Mouse (Mus musculus) ES-E14 (cell line): ENCODE data around the gene Ctrl. TPM values are rescaled to one million over a fixed set of nuclear protein-coding genes. Genes with fewer than 3 reads are reported as not detected.

ENCODE experiments used
- DNase-seq: peaks from one replicate; pipeline ENCODE4 v3.0.0-alpha.2; 2013; ENCODE audit warnings: low read depth, low spot score
- H3K27ac ChIP-seq: 2 replicates; pipeline ENCODE4 v1.5.1; 2012; ENCODE audit warnings: low read depth, mild to moderate bottlenecking, low read length, moderate library complexity, mixed read lengths; ENCODE audit not compliant: poor library complexity, insufficient read depth, severe bottlenecking
- H3K36me3 ChIP-seq: 2 replicates; pipeline ENCODE4 v1.6.1; 2012; ENCODE audit warnings: mild to moderate bottlenecking, low read length, moderate library complexity, mixed read lengths; ENCODE audit not compliant: control insufficient read depth, poor library complexity, insufficient read depth, severe bottlenecking
- H3K4me1 ChIP-seq, 2 experiments: fragments of 150-350 bp in 1 of 2; sonication (generic) in 1 of 2; 2 replicates each; pipeline ENCODE4 v1.6.1; 2012; ENCODE audit warnings: low read length in 2 of 2, mild to moderate bottlenecking in 1 of 2, mixed read lengths in 1 of 2; ENCODE audit not compliant: control insufficient read depth in 2 of 2, insufficient read depth in 2 of 2, poor library complexity in 1 of 2
- H3K4me3 ChIP-seq, 2 experiments: fragments of 150-350 bp in 1 of 2; sonication (generic) in 1 of 2; 2 replicates each; pipeline ENCODE4 v1.5.1; 2012; ENCODE audit warnings: low read length in 2 of 2, low read depth in 1 of 2, mild to moderate bottlenecking in 1 of 2, mixed read lengths in 1 of 2; ENCODE audit not compliant: insufficient read depth in 1 of 2, poor library complexity in 1 of 2, severe bottlenecking in 1 of 2
- H3K9ac ChIP-seq: 2 replicates; pipeline ENCODE4 v1.6.1; 2012; ENCODE audit warnings: low read depth, mild to moderate bottlenecking, low read length, mixed read lengths; ENCODE audit not compliant: poor library complexity, insufficient read depth, severe bottlenecking
- H3K9me3 ChIP-seq: fragments of 150-350 bp; sonication (generic); 2 replicates; pipeline ENCODE4 v1.6.1; 2012; ENCODE audit warnings: low read depth, mild to moderate bottlenecking, low read length; ENCODE audit not compliant: control insufficient read depth, insufficient read depth
- CHD2 ChIP-seq: IDR thresholded peaks from 2 replicates; pipeline ENCODE4 v1.6.1; 2014; ENCODE audit warnings: mild to moderate bottlenecking, low read depth, low read length, inconsistent platforms
- HCFC1 ChIP-seq: IDR thresholded peaks from 2 replicates; pipeline ENCODE4 v1.6.1; 2012; ENCODE audit warnings: low read length, inconsistent platforms, borderline replicate concordance; ENCODE audit not compliant: insufficient read depth
- MAFK ChIP-seq: IDR thresholded peaks from 2 replicates; pipeline ENCODE4 v1.6.1; 2014; ENCODE audit warnings: mild to moderate bottlenecking, low read depth, low read length, inconsistent platforms; ENCODE audit not compliant: insufficient read depth
- ZC3H11A ChIP-seq: IDR thresholded peaks from 2 replicates; pipeline ENCODE4 v1.6.1; 2012; ENCODE audit warnings: low read depth, mild to moderate bottlenecking, inconsistent platforms, low read length, borderline replicate concordance
- ZNF384 ChIP-seq: IDR thresholded peaks from 2 replicates; pipeline ENCODE4 v1.6.1; 2012; ENCODE audit warnings: low read depth, low read length, inconsistent platforms
- in situ Hi-C, 2 experiments: fragments of 600-800 bp; cut with MboI; formaldehyde crosslinking; loops; one replicate each; pipeline ENCODE4 v1.15.1; 2025; ENCODE audit warnings: low sequenced_read_pairs in 2 of 2, inconsistent platforms in 1 of 2; ENCODE audit not compliant: unreplicated experiment in 2 of 2
- total RNA-seq: library from RNA; depleted of rRNA; stranded (reverse); fragments of 300-350 nt; gene quantifications from 2 replicates; pipeline ENCODE4 v1.2.3, GENCODE M21; 2012

Gene Ctrl
- total RNA-seq, 1 experiment: 3.6 TPM

DNA sequence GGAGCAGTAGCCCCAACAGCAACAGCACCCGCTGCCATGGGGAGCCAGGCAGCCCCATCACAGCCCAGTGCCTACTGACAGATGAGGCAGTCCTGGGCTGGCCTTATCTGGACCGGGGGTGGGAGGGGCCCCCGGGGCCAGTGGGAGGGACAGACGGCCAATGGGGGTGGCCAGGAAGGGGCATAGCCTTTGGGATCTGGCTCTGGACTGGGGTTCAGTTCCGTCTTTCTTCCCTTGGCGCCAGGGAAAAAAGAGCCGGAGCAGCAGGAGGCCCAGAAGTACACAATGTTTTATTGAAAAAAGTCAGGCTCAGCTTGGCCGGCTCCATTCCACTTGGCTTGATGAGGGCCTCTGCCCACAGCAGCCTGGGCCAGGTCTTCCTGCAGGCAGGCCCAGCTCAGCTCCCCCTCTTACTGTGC, 9.7 kb upstream of the Ctrl start, which contains the start of gene Lcat:
Lcat (minus strand) TSS at position 62 of the 419 bp plus-strand sequence.
- H3K9me3 ChIP-seq: no peaks in the 10 kb centered on the region
- DNase-seq: no peak
- H3K9ac ChIP-seq: no peak within 1 kb of the TSS
- in situ Hi-C loops: no loop called here
- peaks cover 55% of the 10 kb centered on the region for H3K36me3 ChIP-seq
- no peaks in the 10 kb centered on the region for H3K4me1 ChIP-seq
- H3K27ac ChIP-seq: no peak within 1 kb of the TSS
- TF ChIP-seq ZNF384: no peak
- no peak for TF ChIP-seq CHD2
- TF ChIP-seq ZC3H11A: no peak
- no peak for TF ChIP-seq MAFK
- TF ChIP-seq HCFC1: no peak
- H3K4me3 ChIP-seq: no peak within 1 kb of the TSS

DNA sequence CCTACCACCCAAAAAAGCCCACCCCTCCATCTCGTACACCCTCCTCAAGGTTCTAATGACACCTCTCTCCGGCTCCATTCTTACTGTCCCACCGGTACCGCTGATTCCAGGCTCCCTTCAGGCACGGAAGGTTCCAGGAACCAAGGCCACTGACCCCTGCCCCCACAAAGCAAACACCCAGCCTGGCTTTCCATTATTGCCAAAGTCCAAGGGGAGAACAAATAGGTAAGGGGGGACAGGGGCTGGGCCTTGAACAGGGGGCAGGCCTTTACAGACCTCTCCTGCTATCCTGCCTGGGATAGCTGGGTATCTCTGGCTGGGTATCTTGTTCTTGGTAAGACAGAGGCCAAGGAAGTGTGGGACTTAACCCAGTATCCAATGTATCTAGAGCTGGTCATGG, 8.9 kb upstream of the Ctrl start:
- DNase-seq: no peak
- Histone ChIP-seq H3K36me3 (peaks cover 48% of the 10 kb centered on the region), H3K9ac (no peak overlapping the region), H3K4me1 (no peaks in the 10 kb centered on the region; a peak in 1 of 4 replicates), H3K9me3 (no peaks in the 10 kb centered on the region), H3K4me3 (no peak overlapping the region), H3K27ac (no peak overlapping the region)
- in situ Hi-C loops: no loop called here
- TF ChIP-seq HCFC1: no peak
- TF ChIP-seq ZC3H11A: no peak
- no peak for TF ChIP-seq ZNF384
- no peak for TF ChIP-seq MAFK
- TF ChIP-seq CHD2: no peak

GRCm38 (mm10) chr8:105942026-105942425, 8.4 kb upstream of the Ctrl start:
- H3K4me1 ChIP-seq: no peaks in the 10 kb centered on the region; a peak in 1 of 4 replicates

DNA sequence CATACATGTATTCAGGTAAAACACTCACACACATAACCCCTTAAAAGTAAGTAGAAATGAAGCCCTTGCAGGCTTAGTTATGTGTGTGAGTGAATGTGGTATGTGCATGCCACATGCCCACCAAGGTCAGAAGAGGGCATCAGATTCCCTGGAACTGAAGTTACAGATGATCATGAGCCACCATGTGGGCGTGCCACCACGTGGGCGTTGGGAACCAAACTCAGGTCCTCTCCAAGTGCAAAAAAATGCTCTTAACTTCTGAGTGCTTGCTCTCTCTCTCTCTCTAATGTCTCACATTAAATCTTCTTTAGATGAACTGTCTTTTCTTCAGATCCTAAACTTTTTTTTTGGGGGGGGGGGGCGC, 4.6 kb upstream of the Ctrl start, which contains the start of gene Psmb10:
Psmb10 (minus strand) TSS at position 139 of the 364 bp plus-strand sequence.
- Histone ChIP-seq H3K27ac (no peak within 1 kb of the TSS), H3K9me3 (no peaks in the 10 kb centered on the region), H3K36me3 (peaks cover 7% of the 10 kb centered on the region; the same call in 1 of the 2 replicates), H3K4me3 (peak within 1 kb of the TSS; percentile 81 to 96), H3K9ac (peak within 1 kb of the TSS; percentile 69), H3K4me1 (peaks cover 0 to 6% of the 10 kb centered on the region in 2 experiments; a peak in 2 of 4 replicates)
- no peak for TF ChIP-seq ZC3H11A
- no peak for TF ChIP-seq HCFC1
- TF ChIP-seq CHD2: no peak
- TF ChIP-seq ZNF384: no peak
- TF ChIP-seq MAFK: no peak
- in situ Hi-C loops: no loop called here
- DNase-seq: no peak

More at GRCm38 (mm10) chr8:105942026-105942425, 8.4 kb upstream of the Ctrl start:
- no peak overlapping the region for H3K4me3 ChIP-seq
- H3K9ac ChIP-seq: no peak overlapping the region
- H3K36me3 ChIP-seq: peaks cover 43% of the 10 kb centered on the region
- H3K9me3 ChIP-seq: no peaks in the 10 kb centered on the region
- H3K27ac ChIP-seq: no peak overlapping the region
- in situ Hi-C loops: no loop called here
- TF ChIP-seq CHD2 (no peak), ZC3H11A (no peak), HCFC1 (no peak), ZNF384 (no peak)
- no peak for DNase-seq

DNA sequence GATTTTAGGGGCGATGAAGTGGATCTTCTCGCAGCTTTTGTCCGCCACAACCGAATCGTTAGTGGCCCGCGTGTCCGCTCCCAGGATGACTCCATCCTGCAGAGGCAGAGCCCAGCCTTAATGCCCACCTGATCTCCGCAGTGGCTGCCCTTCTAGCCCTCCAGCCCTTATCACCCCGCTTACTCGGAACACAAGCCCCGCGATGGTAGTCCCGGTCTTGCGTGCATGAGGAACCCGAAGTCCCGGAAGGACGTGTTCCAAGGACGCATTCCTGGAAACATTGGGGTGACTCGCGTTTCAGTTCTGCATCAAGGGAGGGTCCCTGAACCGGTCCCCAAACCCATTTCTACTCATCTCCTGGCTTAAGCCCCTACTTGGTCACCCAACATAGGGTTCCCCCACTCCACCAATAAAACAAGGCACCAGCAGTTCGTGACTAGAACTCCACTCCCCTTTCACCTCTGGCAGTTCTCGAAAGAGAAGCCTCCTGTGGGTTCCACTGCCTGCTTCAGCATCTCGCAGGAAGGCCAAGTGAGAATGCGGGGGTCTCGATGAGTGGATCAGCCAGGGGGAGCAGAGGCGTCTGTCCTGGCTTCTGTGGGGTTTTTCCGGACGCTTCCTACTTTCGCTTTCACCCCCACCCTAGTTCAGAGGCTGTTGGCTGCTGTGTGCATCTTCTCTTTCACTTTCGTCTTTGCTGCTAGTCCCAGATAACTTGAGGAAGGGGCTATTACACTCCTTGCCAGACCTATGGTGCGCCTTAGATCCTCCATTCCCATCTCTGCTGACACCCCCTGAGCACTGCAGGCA, 4.0 kb upstream of the Ctrl start:
- peak overlapping the region; percentile 81 to 96 for H3K4me3 ChIP-seq
- in situ Hi-C loops: no loop called here
- H3K9ac ChIP-seq: peak overlapping the region; percentile 69
- no peaks in the 10 kb centered on the region for H3K9me3 ChIP-seq
- no peak for DNase-seq
- H3K27ac ChIP-seq: no peak overlapping the region
- peaks cover 3% of the 10 kb centered on the region; the same call in 1 of the 2 replicates for H3K36me3 ChIP-seq
- TF ChIP-seq MAFK: no peak
- H3K4me1 ChIP-seq: peaks cover 0 to 6% of the 10 kb centered on the region in 2 experiments; a peak in 2 of 4 replicates
